Mouse (Mus musculus) R1 (cell line): ENCODE results near the gene Ifnl3.
"Not testable (repeated sequence)": the region's sequence is repeated elsewhere in the genome, so short reads cannot be mapped to it uniquely, and the experiment has no call there.

ENCODE experiments used
- DNase-seq: peaks from one replicate; pipeline ENCODE4 v3.0.0-alpha.2; 2018; ENCODE audit warnings: low read depth, low spot score

Ifnl3 gene

DNA sequence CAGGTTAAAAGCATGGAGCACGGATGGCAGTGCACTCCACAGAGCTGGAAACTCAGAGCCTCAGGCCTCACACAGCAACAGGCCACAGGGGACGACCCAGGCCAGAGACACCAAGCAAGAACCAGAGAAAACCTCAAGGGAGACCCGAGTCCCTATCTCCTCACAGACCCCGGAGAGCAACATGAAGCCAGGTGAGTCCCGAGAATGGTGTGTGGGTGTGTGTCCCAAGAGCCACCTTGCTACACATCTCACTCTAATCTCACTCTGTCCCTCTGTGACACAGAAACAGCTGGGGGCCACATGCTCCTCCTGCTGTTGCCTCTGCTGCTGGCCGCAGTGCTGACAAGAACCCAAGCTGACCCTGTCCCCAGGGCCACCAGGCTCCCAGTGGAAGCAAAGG, at the start of gene Ifnl3:
Gene Ifnl3 (plus strand): TSS at position 301 of the 400 bp plus-strand sequence.
- DNase-seq = not testable (repeated sequence)

DNA sequence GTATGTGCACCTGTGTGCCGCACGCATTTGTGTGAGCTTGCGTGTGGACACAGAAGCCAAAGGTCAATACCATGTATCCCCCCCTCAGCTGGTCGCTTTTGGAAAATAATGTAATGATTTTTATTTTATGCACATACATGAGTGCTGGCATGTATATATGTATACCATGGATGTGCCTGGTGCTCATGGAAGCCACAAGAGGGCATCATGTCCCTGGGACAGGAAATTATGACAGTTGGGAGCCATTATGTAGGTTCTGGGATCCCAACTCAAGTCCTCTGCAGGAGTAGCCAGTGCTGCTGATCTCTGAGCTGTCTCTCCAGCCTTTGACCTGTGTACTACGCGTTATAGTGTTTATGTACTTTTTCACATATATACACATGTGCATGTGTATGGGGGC, 46.4 kb upstream of the Ifnl3 start:
- DNase-seq = no peak

DNA sequence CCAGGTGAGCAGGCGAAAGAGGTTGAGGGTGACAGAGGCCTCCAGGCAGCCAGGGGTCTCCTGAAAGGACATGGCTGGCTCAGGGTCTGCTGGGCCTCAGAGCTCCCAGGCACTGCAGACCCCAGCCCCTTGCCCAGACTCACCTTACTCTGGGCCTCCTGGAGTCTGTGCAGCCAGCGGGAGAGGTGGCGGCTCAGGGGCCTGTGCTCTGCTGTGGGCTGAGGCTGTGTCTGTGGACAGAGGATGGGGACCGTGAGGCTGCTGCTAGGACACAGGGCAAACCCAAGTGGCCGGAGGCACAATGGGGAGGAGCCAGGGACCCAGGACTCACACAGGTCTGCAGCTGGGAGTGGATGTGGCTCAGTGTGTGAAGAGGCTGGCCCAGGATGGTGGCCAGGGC, 45.3 kb upstream of the Ifnl3 start:
- no peak for DNase-seq

DNA sequence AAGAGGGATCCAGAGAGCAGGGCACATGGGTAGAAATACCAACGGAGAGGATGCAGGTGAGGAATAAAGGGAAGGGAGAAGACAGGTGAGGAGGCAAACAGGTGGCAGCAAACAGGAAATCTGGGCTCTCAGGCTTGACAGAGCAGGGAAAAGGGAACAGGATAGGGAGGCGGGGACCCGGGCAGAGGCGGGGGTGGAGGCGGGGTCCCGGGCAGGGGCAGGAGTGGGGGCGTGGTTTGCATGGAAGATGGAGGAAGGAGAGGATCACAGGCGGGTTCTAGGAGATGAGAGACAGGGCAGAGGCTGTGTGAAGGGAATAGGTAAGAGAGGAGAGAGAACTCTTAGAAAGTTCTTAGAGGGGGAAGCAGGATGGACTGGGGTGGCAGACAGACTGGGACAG, 43.8 kb upstream of the Ifnl3 start:
- DNase-seq = peak; percentile 70

DNA sequence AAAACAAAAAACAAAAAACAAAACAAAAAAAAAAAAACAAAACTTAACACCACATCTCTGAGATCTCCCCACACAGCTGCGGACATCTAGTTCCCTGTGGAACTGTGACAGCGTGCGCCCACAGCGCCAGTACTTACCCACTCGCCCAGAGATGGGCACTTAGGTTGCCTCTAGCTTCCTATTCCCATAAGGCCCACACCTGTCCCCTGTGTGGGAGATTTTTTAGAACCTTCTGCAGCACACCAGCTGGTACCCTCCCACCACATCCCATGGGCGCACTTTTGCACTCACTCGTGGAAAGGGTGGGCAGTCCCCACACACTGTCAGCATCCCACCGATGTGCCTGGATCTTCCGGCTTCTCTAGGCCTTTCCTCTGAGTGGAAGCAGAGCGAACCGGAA, 39.8 kb upstream of the Ifnl3 start:
- no peak for DNase-seq

DNA sequence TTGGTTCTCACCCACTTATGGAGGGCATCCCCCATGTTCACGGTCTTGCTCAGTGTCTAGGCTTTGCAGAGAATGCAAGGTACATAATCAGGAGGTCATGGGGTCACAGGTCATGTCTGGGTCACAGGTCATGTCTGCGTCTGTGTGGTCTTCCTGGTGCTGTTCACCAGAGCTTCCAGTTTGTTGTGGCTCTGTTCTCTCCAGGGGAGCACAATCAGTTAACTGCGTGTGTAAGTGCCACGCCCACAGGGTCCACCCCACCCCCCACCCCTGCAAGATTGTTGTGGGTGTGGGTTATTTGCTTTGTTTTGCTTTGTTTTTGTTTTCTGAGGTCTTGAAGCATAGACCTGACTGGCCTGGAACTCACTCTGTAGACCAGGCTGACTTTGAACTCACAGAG, 38.4 kb upstream of the Ifnl3 start:
- peak; percentile 83 for DNase-seq

DNA sequence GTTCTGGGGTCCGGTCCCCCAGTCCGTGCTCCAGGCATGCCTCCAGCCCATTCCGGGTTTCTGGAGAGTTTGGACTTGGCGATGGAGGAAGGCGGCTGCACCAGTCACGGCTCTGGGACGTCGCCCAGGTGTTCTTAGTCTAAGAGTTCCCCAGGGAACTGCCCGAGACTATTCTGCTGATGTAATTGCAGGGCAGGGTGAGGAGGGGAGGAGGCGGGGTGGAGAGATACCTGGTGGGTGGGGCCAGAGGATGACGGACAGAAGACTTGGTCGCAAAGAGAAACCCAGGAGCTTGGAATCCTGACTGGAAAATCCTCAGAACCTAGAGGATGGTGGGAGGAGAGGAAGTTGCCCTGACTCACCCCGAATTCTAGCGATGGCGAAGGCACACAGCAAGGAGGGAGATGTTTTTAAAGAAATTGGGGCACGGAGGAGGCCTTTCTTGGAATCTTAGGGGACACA, 34.6 kb upstream of the Ifnl3 start:
- DNase-seq = peak; percentile 93

DNA sequence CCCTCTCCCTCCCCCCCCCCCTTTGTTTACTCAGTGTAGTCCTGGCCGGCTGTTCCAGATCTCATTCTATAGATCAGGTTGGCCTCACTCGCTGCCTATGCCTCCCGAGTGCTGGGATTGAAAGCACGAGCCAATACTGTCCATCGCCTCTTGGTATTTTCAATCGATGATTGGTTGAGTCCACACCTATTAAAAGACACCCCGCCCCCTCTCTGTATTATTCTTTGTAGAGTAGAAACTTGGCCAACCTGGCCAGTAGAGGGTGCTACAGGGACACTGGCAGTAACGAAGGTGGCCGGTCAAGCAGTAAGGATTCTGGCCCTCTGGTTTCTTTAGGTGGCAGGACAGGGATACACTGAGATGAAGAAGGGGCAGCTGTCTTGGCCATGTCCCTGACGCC, 32.2 kb upstream of the Ifnl3 start:
- peak; percentile 98 for DNase-seq

DNA sequence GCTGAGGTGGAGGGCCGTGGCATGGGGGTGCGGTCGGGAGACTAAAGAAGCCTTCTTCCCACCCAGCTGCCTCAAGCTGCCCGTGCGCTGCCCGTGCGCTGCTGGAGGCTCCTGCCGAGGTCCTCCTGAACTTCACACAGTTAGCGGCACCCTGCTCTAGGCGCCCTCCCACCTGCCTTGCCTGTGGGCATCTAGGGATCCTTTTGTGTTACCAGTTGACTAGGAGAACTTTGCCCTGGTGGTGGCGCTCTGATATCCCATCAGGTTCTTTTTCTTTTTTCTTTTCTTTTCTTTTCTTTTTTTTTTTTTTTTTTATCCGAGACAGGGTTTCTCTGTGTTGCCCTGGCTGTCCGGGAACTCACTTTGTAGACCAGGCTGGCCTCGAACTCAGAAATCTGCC, 31.7 kb upstream of the Ifnl3 start:
- DNase-seq = peak; percentile 75

DNA sequence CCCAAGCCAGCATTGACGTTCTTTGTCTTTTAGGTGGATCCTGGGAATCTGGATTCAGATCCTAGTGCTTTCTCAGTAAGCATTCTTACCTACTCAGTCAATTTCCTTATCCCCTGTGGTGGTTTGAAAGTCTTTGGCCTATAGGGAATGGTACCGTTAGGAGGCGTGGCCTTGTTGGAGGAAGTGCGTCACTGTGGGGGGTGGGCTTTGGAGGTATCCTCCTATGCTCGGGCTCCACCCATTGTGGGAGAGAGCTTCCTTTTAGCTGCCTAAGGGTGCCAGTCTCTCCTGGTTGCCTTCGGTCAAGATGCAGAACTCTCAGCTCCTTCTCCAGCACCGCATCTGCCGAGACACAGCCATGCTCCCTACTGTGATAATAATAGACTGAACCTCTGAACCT, 30.3 kb upstream of the Ifnl3 start:
- DNase-seq = peak; percentile 97

DNA sequence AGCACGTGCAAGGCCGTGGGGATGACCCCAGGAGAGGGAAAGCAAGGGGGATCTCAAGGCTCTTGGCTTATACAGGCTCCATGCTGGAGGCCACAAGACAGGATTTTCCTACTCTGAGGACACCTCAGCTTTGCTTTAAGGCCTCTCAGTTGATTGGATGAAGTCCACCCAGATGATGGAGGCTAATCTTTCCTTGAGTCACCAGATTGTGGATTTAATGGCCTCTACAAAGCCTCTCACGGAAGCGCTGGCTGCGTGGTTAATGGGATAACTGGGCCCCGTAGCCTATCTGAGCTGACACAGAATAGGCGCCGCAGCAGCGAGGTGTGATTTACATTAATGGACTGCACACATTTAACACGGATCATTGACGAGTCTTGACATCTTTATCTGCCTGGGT, 27.2 kb upstream of the Ifnl3 start:
- no peak for DNase-seq

DNA sequence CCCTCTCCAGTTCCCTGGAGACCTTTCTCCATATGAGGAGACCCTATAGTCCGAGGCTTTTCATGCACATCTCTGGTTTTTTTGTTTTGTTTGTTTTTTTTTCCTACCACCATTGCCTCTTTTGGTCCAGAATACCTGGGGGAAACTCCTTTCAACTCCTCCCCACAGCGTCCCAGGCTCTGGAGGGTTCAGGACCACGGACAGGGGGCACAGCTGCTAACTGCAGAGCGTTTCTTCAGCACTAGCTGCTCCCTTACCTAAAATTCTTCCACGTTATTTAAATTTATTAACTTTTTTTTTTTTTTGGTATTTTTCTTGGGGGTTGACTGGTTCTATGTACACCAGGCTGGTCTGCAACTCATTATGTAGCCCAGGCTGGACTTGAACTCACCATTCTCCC, 17.1 kb upstream of the Ifnl3 start:
- peak; percentile 50 for DNase-seq

DNA sequence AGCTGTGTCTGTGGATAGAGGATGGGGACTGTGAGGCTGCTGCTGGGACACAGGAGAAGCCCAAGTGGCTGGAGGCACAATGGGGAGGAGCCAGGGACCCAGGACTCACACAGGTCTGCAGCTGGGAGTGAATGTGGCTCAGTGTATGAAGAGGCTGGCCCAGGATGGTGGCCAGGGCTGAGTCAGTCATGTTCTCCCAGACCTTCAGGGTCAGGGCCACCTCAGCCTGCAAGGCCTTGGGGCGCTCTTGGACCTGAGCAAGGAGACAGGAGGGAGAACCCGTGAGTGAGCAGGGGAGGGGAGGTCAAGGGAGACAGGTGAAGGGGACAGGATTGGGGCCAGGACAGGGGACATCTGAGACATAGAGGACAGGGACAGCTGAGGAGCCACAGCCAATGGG, 13.5 kb upstream of the Ifnl3 start:
- not testable (repeated sequence) for DNase-seq

DNA sequence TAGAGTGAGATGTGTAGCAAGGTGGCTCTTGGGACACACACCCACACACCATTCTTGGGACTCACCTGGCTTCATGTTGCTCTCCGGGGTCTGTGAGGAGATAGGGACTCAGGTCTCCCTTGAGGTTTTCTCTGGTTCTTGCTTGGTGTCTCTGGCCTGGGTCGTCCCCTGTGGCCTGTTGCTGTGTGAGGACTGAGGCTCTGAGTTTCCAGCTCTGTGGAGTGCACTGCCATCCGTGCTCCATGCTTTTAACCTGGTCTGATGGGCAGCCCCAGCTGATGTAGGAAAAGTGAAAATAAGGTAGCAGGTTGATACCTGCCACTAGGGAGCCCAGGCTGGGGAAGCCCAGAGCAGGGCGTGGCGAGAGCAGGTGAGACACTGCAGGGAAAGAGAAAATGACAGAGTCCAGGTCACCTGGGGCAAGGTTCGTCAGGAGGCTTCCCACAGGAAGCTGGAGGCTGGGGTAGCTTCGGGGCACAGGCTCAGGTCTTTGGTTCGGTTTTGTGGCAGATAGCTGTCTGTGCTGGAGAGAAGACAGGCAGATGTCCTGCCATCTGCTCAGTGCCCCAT, 12.1 kb upstream of the Ifnl3 start, which contains the start of gene Ifnl2:
Gene Ifnl2 (minus strand): TSS at position 51 of the 570 bp plus-strand sequence.
- not testable (repeated sequence) for DNase-seq

DNA sequence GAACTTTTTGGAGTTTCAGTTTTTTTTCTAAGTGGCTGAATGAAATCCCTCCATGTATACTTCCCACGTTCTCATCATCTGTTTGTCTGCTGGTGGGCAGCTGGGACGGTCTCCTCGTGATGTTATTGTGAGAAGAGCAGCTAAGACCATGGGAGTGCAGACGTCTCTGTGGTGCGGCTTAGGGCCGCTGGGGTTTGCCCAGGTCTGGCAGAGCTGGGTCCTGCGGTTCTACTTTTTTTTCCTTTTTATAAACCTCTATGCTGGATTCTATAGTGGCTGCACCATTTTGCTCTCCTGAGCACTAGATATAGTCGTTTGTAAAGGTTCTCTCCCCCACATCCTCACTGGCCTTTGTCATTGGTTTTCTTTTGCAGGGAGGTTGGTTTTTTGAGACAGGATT, 11.2 kb upstream of the Ifnl3 start:
- DNase-seq = no peak

DNA sequence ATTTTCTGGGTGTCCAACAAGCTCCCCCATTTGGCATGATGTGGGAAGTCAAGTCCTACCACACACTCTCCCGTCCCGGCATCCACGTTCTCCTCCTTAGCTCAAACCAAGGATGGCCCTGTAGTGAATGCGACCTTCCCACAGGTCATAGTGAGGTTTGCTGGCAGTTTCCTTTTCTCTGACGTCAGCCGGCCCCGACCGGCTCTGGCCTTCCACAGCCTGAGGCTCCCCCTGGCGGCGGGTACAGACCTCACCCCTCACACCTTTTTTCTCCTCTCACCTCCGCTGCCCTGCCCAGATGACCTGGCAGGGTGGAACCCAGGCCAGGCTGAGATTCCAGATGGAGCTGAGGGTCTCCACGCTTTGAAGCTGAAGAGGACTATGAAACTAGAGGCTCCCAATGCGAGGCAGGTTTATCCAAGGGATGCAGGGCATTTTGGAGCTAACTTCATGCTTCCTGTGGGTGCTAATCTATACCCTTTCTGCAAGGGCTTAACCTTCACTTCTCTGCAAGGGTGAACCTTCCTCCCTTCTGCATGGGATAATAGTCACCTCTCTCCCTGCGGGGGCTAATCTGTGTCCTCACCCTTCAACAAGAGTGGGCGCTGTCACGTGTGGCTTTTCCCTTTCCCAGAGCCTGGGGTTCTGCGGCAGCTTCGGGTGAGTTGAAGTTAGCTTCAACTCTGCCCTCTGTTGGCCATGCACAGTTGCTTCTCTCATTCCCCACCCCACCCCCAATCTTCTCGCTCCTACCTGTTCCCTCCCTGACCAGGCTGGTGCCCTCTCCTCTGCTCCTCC, 5.5 kb downstream of the Ifnl3 start:
- peak; percentile 92 for DNase-seq

DNA sequence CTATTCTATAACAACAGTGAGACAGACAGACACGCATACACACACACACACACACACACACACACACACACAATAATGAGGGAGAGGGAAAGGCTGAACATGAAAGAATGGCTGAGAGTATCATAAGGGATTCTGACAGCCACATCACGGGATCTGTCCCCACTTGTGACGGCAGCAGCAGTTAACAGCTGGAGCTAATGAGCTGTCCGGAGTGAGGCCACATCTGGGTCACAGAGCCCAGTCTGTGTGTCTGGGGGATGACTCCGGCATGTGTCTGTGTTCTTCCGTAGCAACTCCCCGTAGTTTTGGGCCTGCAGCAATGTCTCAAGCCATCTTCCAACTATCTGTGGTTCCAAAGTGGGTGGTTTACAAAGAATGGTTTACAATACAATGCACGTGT, 9.4 kb downstream of the Ifnl3 start:
- no peak for DNase-seq

DNA sequence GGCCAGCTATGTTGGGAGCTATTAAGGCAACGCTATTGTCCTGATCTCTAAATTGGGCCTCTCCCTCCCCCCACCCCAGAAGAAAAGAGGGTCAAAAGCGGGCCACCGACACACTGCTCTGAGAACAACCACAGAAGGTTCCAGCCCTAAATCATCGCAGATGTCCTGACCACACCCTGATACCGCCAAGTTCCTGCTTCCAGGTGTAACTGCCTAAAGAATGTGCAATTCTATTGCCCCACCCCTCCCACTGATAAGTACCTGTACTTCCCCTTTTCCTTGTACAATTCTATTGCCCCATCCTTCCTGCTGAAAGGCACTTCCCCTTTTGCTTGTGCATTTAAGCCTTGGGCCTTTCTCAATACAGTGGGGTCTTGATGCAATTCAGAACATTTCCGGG, 16.2 kb downstream of the Ifnl3 start:
- DNase-seq = not testable (repeated sequence)

DNA sequence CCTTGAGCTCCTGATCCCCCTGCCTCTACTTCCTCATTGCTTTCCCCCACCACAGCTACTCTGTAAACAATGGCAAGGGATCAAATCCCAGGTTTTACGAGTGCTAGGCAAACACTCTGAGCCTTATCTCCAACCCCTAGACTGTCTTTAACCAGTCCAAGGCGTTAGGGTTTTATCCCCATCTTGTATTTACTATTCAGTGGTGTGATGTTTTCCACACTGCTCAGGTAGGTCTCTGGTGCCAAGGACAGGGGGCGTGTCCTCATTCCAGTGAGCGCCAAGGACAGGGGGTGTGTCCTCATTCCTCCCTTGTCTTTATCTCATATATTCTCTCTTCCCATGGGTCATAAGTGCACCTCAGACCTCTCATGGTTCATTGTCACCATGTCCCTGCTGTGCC, 17.9 kb downstream of the Ifnl3 start, which contains the start of gene Sycn:
Gene Sycn (plus strand): TSS at position 360 of the 400 bp plus-strand sequence.
- DNase-seq = no peak

DNA sequence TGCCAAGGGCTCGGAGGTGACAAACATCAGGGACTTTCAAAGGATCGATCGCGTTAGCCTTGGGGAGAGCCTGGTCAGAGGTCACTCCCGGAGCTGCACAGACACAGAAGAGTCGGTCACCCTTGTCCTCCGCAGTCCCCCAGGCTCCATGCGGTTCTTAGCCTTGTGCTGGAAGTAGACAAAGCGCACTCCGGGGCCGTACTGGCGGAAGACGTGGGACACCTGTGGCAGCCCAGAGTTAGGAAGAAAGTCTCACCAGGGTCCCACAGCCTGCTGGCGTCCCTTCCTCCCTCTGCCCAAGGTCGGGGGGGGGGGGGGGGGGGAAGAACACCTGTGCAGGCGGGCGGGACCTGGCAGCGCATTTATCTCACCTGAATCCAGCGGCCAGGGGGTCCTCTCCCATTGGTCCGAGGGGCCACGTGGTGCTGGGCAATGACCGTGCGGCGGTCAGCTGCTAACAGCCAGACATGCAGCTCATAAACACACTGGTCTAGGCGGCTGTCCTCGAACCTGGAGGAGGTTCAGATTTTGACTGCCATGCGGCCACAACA, 21.5 kb downstream of the Ifnl3 start:
- no peak for DNase-seq

DNA sequence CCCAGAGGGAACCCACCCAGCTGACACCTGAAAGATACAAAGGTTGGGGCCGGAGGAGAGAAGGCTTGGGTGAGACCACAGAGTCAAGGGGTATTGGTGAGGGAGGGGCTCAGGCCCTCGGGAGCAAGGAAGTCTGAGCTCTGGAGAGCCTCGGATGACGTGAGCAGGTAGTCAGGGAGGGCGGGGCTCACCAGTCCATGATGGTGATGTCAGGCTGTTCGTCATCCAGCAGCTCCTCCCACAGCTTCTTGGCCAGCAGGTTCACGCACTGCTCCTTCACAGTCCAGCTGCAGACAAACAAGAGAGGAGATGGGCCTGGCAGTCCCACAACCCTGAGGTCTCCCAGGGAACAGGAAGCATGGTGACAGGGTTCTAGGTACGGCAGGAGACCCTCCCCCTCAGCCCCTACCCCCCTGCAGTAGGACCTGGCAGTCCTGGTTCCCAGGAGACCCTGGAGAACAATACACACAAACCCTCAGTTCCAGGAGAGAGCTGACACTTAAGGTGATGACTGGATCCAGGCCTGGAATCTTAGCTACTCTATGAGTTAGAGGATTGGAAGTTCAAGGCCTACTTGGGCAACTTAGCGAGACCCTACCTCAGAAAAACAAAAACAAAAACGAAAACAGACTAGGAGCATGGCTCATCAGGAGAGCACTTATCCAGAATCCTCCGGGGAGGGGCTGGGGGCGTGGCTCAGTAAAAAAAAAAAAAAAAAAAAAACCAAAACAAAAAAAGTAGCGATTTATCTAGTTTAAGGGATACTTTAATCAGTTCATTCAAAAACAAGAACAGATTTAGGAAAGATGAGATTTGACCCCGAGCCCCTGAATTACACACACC, 22.6 kb downstream of the Ifnl3 start:
- DNase-seq = peak; percentile 71

DNA sequence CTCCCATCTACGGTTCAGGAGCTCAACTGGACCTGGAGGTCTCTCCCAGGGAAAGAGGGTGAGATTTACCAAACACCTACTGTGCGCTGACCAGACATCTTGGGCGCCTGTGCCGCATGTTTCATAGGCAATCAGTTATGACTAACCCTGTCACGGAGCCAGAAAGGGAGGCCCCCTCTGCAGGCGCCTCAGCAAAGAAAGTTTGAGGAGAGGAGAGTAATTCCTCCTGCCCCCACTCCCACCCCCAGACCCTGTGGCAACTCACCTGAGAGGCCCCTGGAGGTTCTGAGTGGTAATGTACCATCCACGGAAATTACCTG, 23.2 kb downstream of the Ifnl3 start:
- no peak for DNase-seq
